Mouse (Mus musculus) lung, embryonic 14.5 days (tissue): Measurements from ENCODE around the gene Ankrd36. TPM values are rescaled to one million over a fixed set of nuclear protein-coding genes. Genes with fewer than 3 reads are reported as not detected.
"Not testable (repeated sequence)": the region's sequence is repeated elsewhere in the genome, so short reads cannot be mapped to it uniquely, and the experiment has no call there.

Experiments used
- ATAC-seq: fragments of 200-750 bp; cut with Nextera tagmentation; 2 replicates; pipeline ENCODE4 v1.8.0; 2017; ENCODE audit warnings: mild to moderate bottlenecking, moderate TSS enrichment, moderate library complexity; ENCODE audit not compliant: insufficient read depth
- DNase-seq: peaks from one replicate; pipeline ENCODE4 v3.0.0-alpha.2; 2015
- H3K27ac ChIP-seq: fragments of 300-500 bp; sonication (generic); 2 replicates; pipeline ENCODE4 v1.5.1; 2014; ENCODE audit warnings: low read depth, mild to moderate bottlenecking, moderate library complexity
- H3K27me3 ChIP-seq: fragments of 300-500 bp; sonication (generic); 2 replicates; pipeline ENCODE4 v1.6.1; 2014; ENCODE audit warnings: low read length, control low read depth; ENCODE audit not compliant: insufficient read depth
- H3K36me3 ChIP-seq: fragments of 300-500 bp; sonication (generic); 2 replicates; pipeline ENCODE4 v1.6.1; 2014; ENCODE audit warnings: control low read depth; ENCODE audit not compliant: insufficient read depth
- H3K4me1 ChIP-seq: fragments of 300-500 bp; sonication (generic); 2 replicates; pipeline ENCODE4 v1.6.1; 2014; ENCODE audit warnings: antibody characterized with exemption, control low read depth; ENCODE audit not compliant: insufficient read depth
- H3K4me2 ChIP-seq: fragments of 300-500 bp; sonication (generic); 2 replicates; pipeline ENCODE4 v1.6.1; 2014; ENCODE audit warnings: mild to moderate bottlenecking
- H3K4me3 ChIP-seq: fragments of 300-500 bp; sonication (generic); 2 replicates; pipeline ENCODE4 v1.5.1; 2014; ENCODE audit warnings: low read depth, low read length
- H3K9ac ChIP-seq: fragments of 300-500 bp; sonication (generic); 2 replicates; pipeline ENCODE4 v1.6.1; 2014
- H3K9me3 ChIP-seq: fragments of 300-500 bp; sonication (generic); 2 replicates; pipeline ENCODE4 v1.6.1; 2016; ENCODE audit warnings: low read depth, low read length, control low read depth
- CTCF ChIP-seq: IDR thresholded peaks from 2 replicates; pipeline ENCODE4 v1.5.1; 2016; ENCODE audit warnings: antibody characterized with exemption, low read depth
- WGBS: fragments of 180-500 bp; shearing (Covaris S2); extraction: QIAGEN DNeasy Blood & Tissue Kit; methylation state at CpG from one replicate; pipeline ENCODE4 v1.1.7; 2014; 5-methylcytosine and 5-hydroxymethylcytosine counted together
- polyA plus RNA-seq: library from polyadenylated mRNA; unstranded; fragments of >200 nt; fragmentation: Nextera tagmentation; extraction: Ambion mirVana; gene quantifications from 2 replicates; pipeline ENCODE4 v1.2.1, GENCODE M21; 2014

Gene Ankrd36
- polyA plus RNA-seq, 1 experiment from 2014 or later: not detected

GRCm38 (mm10) chr11:5540331-5540730 lies 29.2 kb upstream of the Ankrd36 start:
- no peaks in the 10 kb centered on the region for H3K9me3 ChIP-seq
- DNase-seq: no peak
- no peak overlapping the region for H3K27ac ChIP-seq
- peaks cover 21% of the 10 kb centered on the region; the same call in 1 of the 2 replicates for H3K36me3 ChIP-seq
- TF ChIP-seq CTCF: no peak
- no peaks in the 10 kb centered on the region for H3K27me3 ChIP-seq
- peak overlapping the region; percentile 91 for H3K4me3 ChIP-seq
- peaks cover 7% of the 10 kb centered on the region for H3K4me1 ChIP-seq
- WGBS: 45% methylated on average over 4 of the region's 4 CpGs
- ATAC-seq: no peak
- peak overlapping the region; percentile 94 for H3K9ac ChIP-seq
- H3K4me2 ChIP-seq: peak overlapping the region; percentile 78

- peak overlapping the region; percentile 91 for H3K4me3 ChIP-seq
- WGBS: 1% methylated on average over 28 of the region's 28 CpGs
- no peak for ATAC-seq
- peak overlapping the region; percentile 94 for H3K9ac ChIP-seq
- no peak for TF ChIP-seq CTCF
- peak; percentile 48 for DNase-seq
- H3K27me3 ChIP-seq: no peaks in the 10 kb centered on the region
- H3K36me3 ChIP-seq: peaks cover 21% of the 10 kb centered on the region; the same call in 1 of the 2 replicates
- H3K27ac ChIP-seq: peak overlapping the region; percentile 51
- H3K4me1 ChIP-seq: peaks cover 7% of the 10 kb centered on the region
- no peaks in the 10 kb centered on the region for H3K9me3 ChIP-seq
- peak overlapping the region; percentile 78 for H3K4me2 ChIP-seq
These were observed 28.2 kb upstream of the Ankrd36 start for GRCm38 (mm10) chr11:5541230-5541798.

- ATAC-seq: peak; percentile 99
- H3K4me1 ChIP-seq: peaks cover 7% of the 10 kb centered on the region
- WGBS: under 1% methylated on average over 65 of the region's 65 CpGs
- no peak for TF ChIP-seq CTCF
- peaks cover 18% of the 10 kb centered on the region; the same call in 1 of the 2 replicates for H3K36me3 ChIP-seq
- peak within 1 kb of the TSS; percentile 78 for H3K4me2 ChIP-seq
- H3K4me3 ChIP-seq: peak within 1 kb of the TSS; percentile 91
- H3K9me3 ChIP-seq: no peaks in the 10 kb centered on the region
- H3K9ac ChIP-seq: peak within 1 kb of the TSS; percentile 94
- H3K27me3 ChIP-seq: no peaks in the 10 kb centered on the region
- peak; percentile 94 for DNase-seq
- H3K27ac ChIP-seq: peak within 1 kb of the TSS; percentile 51
These were observed 27.5 kb upstream of the Ankrd36 start, which contains the start of gene Ccdc117 for GRCm38 (mm10) chr11:5541799-5542481. Gene Ccdc117, minus strand, starts transcription at chr11:5542187.

GRCm38 (mm10) chr11:5542482-5543185 lies 26.9 kb upstream of the Ankrd36 start:
- Histone ChIP-seq H3K27me3 (no peaks in the 10 kb centered on the region), H3K4me3 (peak overlapping the region; percentile 91), H3K27ac (no peak overlapping the region), H3K36me3 (peaks cover 18% of the 10 kb centered on the region; the same call in 1 of the 2 replicates), H3K9me3 (no peaks in the 10 kb centered on the region), H3K4me2 (peak overlapping the region; percentile 78), H3K9ac (no peak overlapping the region), H3K4me1 (peaks cover 7% of the 10 kb centered on the region)
- DNase-seq: no peak
- no peak for TF ChIP-seq CTCF
- WGBS: 39% methylated on average over 5 of the region's 5 CpGs
- ATAC-seq: peak; percentile 18; the same call in 1 of the 2 replicates

GRCm38 (mm10) chr11:5543281-5543680 lies 26.2 kb upstream of the Ankrd36 start:
- WGBS: 73% methylated on average over 1 of the region's 1 CpGs
- H3K4me1 ChIP-seq: peaks cover 7% of the 10 kb centered on the region
- no peak for TF ChIP-seq CTCF
- no peak overlapping the region for H3K4me2 ChIP-seq
- DNase-seq (no peak), ATAC-seq (no peak)
- H3K36me3 ChIP-seq: peaks cover 12% of the 10 kb centered on the region; the same call in 1 of the 2 replicates
- H3K27ac ChIP-seq: no peak overlapping the region
- no peak overlapping the region for H3K9ac ChIP-seq
- no peak overlapping the region for H3K4me3 ChIP-seq
- no peaks in the 10 kb centered on the region for H3K27me3 ChIP-seq
- no peaks in the 10 kb centered on the region for H3K9me3 ChIP-seq

GRCm38 (mm10) chr11:5544709-5545108 lies 24.8 kb upstream of the Ankrd36 start:
- not testable (repeated sequence) for H3K9ac ChIP-seq, DNase-seq, H3K27me3 ChIP-seq, H3K27ac ChIP-seq, H3K4me1 ChIP-seq, H3K36me3 ChIP-seq, H3K4me3 ChIP-seq, ATAC-seq, H3K9me3 ChIP-seq, H3K4me2 ChIP-seq
- WGBS: 86% methylated on average over 1 of the region's 1 CpGs

- ATAC-seq (no peak), DNase-seq (no peak)
- no peaks in the 10 kb centered on the region for H3K27me3 ChIP-seq
- 67% methylated on average over 4 of the region's 4 CpGs for WGBS
- H3K4me1 ChIP-seq: peaks cover 5% of the 10 kb centered on the region
- H3K36me3 ChIP-seq: no peaks in the 10 kb centered on the region
- no peak overlapping the region for H3K4me2 ChIP-seq
- no peaks in the 10 kb centered on the region for H3K9me3 ChIP-seq
- H3K4me3 ChIP-seq: no peak overlapping the region
- H3K27ac ChIP-seq: no peak overlapping the region
- H3K9ac ChIP-seq: no peak overlapping the region
- no peak for TF ChIP-seq CTCF
These were observed 24.0 kb upstream of the Ankrd36 start for GRCm38 (mm10) chr11:5545457-5545856.
